Mouse (Mus musculus): ENCODE measurements at regions not wholly inside any gene's neighbourhood (a gene's known extent, or its start where the extent isn't known, plus 50 kb on each side); places are given as distances from the start of the nearest gene placed in this dataset.
A peak's percentile ranks its signal among the peaks of the same experiment; 100 is the strongest.

DNA sequence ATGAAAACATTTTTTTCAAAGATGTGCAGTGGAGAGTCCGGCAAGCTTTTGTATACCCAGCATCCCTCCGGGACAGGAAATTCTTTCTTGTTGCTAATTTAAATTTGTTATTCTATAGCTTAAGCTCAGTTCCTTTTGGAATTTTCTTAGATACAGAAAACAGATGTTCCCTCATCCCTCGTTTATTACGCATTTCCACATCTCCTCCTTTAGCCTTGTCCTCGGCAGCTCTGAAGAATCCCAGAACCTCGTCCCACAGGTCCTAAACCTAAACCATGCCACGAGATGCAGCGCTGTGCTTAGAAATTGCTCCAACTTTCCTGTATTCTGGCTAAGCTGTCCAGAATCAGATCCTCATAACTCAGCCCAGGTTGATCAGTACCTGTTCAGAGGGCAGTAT lies 332.0 kb downstream of the Adgrl2 start:
- DNase-seq: no peak

DNA sequence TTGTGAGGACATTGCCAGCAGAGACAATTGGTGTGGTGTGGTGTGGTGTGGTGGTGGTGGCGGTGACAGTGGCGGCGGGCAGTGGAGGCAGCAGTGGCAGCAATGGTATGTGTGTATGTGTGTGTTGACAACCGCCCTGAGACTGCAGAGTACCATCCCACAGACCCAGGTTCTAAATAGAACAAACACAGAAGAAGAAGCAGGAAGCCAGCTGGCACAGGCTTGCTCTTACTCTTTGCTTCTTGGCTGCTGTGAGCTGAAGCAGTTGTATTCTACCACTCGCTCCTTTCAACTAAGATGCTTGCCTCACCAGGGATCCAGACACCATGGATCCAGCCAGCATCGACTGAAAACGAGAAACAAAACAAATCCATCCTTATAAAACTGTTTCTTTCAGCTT lies 334.2 kb downstream of the Adgrl2 start:
- DNase-seq: no peak

DNA sequence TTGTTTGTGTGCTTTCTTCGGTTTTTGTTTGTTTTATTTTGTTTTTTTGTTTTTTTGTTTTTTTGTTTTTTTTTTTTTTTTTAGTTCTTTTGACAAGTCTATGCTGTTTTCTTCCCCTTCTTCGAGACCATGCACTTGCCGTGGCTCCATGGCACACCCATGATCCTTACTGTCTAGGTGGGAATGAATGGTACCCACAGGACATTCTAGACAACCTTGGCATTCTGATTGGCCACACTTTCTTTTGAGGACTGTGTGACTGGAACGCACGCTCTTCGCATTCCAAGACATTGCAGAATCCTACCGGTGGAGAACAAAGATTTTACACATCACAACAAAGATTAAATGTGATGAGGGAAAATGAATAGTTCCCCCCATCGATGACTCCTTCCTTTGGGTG lies 340.1 kb downstream of the Adgrl2 start:
- no peak for DNase-seq

DNA sequence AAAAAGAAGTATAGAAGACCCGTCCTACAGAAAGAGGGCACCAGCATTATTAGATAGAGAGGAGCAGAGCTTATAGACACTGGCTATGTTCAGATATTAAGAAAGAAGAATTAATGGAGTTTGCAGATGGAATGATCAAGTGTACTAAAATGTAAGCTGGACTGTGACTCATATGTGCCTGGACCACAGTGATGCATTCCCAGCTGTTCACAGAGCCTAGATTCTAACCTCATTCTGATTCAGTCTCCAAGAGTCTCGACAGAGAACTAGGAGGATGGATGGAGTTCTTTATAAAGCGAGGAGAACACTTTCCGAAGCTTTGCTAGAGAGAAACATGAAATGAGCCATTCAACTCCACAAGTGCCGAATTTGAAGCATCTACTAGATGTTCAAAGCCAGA lies 345.4 kb downstream of the Adgrl2 start:
- DNase-seq: no peak

GRCm38 (mm10) chr3:148641581-148641980 lies 348.8 kb downstream of the Adgrl2 start:
- no peak for DNase-seq

- peak; percentile 82 for DNase-seq
These were observed 349.7 kb downstream of the Adgrl2 start for GRCm38 (mm10) chr3:148640680-148641101.

- DNase-seq: no peak
These were observed 355.3 kb downstream of the Adgrl2 start for GRCm38 (mm10) chr3:148635101-148635500.

GRCm38 (mm10) chr3:148634352-148634751 lies 356.0 kb downstream of the Adgrl2 start:
- DNase-seq: no peak

DNA sequence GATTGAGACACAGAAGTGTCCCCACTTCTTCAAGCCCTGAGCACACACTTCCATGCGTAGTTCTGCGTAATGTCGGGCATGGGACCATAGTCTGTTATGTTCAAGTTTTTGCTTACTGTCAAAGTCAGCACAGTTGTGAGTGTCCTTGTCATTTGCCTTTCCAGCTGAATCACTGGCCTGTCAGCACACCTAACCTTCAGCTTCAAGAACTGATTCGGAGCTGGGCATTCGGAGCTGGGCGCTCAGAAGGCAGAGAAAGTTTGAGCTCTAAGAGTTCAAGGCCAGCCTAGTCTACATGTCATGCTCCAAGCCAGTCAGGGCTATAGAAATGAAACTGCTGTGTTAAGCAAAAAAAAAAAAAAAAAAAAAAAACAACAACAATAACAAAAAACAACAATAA lies 357.1 kb downstream of the Adgrl2 start:
- no peak for DNase-seq

GRCm38 (mm10) chr3:148632449-148632848 lies 357.9 kb downstream of the Adgrl2 start:
- no peak for DNase-seq

DNA sequence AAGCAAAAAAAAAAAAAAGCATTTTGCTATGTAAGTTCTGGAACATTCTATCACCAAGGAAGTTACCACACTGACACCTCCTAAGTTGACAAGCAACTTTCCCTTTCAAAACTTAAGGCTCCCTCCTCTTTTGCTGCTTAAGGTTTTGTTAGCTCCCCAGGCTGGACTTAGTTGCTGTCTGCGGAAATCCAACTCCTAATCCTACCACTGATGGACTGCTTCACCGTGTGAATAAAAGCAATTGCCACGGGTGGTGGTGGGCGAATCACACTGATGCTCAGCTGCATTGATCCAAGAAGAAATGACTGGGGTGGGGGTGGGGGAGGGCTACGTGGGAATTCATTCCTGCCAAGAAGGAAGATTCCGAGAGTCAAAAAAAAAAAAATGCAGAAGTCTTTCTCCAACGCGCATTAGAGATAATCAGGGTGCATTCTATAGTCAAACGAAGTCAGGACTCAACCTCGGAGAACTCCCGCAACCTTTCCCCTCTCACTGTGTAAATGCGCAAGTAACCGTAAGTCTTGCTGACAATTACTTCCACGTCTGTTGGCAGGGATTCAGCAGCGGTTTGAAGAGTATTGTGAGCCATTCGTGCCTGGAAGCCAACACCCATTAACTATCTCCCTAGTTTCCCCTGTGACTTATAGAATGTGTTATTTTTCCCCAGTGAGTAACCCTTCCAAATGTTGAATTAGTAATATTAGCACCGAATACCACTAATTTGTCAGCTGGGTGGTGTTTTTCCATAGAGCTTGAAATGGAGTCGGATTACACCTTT lies 358.8 kb downstream of the Adgrl2 start:
- DNase-seq: no peak

GRCm38 (mm10) chr3:148630865-148631264 lies 359.5 kb downstream of the Adgrl2 start:
- peak; percentile 18 for DNase-seq

DNA sequence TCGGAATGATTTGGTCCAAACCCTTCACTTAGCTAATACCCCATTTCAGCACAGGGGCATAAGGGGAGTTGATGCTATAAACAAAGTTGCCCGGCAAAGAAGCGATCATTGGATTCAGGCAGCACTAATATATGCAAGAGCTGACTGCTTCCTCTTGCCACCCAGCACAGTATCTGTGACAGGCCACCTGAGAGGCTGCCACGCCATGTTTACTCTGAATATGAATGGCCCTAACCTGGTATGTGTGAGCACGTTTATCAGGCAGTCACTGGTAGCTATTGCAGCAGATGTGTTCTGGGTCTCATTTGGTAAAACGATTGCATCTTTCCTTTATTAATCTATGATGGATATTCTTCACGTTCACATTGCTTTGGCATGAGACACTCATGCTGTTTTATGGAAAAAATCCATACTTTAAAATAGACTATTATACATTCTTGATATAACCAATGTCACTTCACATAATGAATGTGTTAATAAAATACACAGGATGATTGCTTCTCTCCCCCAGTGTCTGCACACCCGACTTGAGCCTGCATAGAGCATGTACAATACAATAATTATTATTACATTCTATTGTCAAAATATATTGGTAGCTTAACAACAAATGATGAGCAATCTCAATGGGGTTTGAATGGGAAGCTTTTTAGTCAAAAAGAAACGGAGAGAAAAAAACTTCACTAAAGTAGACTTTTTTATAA lies 375.2 kb downstream of the Adgrl2 start:
- no peak for DNase-seq

DNA sequence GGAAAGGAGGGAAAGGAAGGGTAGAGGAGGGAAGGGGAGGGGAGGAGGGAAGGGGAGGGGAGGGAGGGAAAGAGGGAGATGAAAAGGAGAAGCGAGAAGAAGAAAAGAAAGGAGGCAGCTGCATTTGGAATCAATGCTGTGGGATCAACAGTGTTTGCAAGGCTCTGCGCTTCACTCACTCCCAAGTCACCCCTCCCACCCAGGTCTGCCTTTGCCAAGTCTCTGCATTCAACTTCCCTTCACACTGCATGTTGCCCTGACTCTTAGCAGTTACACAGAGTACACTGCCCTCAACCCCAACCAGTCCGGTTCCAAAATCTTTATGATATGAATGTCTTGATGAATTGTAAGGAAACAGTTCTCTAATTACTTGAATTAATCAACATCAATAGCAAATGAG lies 376.9 kb downstream of the Adgrl2 start:
- DNase-seq: no peak

- peak; percentile 8 for DNase-seq
These were observed 387.1 kb downstream of the Adgrl2 start for GRCm38 (mm10) chr3:148603276-148603675.

DNA sequence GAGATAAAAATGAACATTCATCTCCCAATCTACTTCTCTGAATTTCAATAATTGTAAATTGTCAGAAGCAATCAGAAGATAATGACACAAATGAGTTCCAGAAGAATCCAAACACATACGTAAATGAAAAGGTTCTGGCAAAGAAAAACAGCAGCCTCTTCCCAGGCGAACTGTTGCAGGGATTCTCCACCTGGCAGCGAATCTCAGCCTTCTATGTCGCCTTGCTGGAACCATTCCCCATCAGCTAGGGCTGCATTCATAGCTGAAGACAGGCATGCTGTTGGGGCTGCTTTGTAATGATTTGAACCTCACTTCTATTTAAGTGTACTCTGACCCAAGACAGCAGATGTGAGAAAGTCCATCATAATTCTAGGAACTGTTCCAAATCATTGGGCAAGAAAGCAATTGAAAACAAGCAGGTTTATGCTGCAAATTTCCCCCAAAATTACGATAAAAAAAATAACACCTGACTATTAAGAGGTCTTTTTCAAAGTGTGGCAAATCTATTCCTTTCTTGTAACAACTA lies 387.6 kb downstream of the Adgrl2 start:
- DNase-seq: no peak

- DNase-seq: no peak
These were observed 394.8 kb downstream of the Adgrl2 start for GRCm38 (mm10) chr3:148595561-148595960.

DNA sequence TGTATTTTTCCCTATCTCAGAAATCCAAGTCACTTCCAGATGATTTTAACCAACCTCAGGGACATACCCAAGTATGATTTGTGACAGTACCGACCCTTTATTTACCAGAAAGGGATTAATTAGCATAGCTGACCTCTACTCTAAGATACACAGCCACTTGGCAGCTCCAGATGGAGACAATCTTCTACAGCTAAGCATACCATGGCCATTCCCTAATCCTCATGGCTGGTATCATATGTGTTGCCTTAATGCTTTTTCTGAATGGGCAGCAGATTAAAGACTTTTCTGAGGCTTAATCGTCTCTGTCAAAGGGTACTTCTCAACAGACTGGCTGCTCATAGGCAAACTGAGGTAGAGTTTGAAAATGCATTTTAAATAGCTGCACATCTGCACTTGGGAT lies 400.8 kb downstream of the Adgrl2 start:
- DNase-seq: no peak

- no peak for DNase-seq
These were observed 414.6 kb downstream of the Adgrl2 start for GRCm38 (mm10) chr3:148575735-148576134.

DNA sequence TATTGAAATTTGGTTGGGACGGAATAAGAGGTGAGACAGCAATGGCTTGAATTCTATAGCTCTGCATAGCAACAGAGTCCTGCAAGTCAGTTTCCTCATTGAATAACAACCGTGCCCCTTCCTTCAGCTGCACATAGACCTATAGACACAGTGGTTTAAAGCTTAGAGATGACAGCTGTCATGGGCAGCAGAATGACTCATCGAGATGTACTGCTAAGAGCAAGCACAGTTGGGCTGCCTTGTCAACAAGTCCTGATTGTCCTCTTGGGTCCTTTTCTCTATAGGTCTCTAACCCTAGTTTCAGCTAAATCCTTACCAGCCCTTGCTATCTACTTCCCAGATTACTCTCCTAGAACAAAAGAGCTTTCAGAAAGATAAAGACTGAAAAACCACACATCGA lies 417.9 kb downstream of the Adgrl2 start:
- no peak for DNase-seq

GRCm38 (mm10) chr3:148564716-148565115 lies 425.6 kb downstream of the Adgrl2 start:
- DNase-seq: no peak

DNA sequence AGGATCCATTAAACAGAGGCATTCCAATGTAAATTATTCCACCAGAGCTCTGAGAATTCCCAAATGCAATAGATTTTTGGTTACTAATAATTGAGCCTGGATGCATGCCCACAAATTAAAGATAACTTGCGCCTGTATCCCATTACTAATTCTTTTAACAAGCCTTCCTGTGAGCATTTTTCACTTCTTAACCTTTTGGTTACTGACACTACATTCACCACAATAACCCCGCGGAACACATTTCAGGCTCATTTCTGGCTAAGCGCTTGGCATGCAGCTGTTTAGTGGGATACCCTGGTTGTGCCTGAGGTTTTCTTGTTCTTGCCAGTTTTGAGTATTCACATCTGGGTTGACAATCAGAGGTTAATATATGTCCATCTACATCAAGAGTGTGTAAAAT lies 429.1 kb downstream of the Adgrl2 start:
- no peak for DNase-seq

GRCm38 (mm10) chr3:148559752-148560460 lies 430.4 kb downstream of the Adgrl2 start:
- DNase-seq: no peak

Measured in gastrocnemius, postnatal 25 days (tissue).